Mouse (Mus musculus) hindbrain, embryonic 15.5 days (tissue): ENCODE data around the gene Ciao2a. TPM values are rescaled to one million over a fixed set of nuclear protein-coding genes. Genes with fewer than 3 reads are reported as not detected.
A peak's percentile ranks its signal among the peaks of the same experiment; 100 is the strongest.

Experiments
- ATAC-seq: fragments of 200-750 bp; cut with Nextera tagmentation; 2 replicates; pipeline ENCODE4 v1.8.0; 2017; ENCODE audit warnings: low read depth, moderate number of reproducible peaks, moderate TSS enrichment; ENCODE audit not compliant: low FRiP score
- H3K27ac ChIP-seq: fragments of 300-500 bp; sonication (generic); replicated peaks from 2 replicates; pipeline ENCODE4 v1.5.1; 2015; ENCODE audit warnings: mild to moderate bottlenecking, inconsistent platforms
- H3K27me3 ChIP-seq: fragments of 300-500 bp; sonication (generic); 2 replicates; pipeline ENCODE4 v1.6.1; 2015; ENCODE audit warnings: control low read depth, inconsistent platforms
- H3K36me3 ChIP-seq: fragments of 300-500 bp; sonication (generic); 2 replicates; pipeline ENCODE4 v1.6.1; 2015; ENCODE audit warnings: control low read depth, inconsistent platforms
- H3K4me1 ChIP-seq: fragments of 300-500 bp; sonication (generic); replicated peaks from 2 replicates; pipeline ENCODE4 v1.6.1; 2015; ENCODE audit warnings: control low read depth, inconsistent platforms
- H3K4me2 ChIP-seq: fragments of 300-500 bp; sonication (generic); 2 replicates; pipeline ENCODE4 v1.6.1; 2015; ENCODE audit warnings: moderate library complexity, mild to moderate bottlenecking, inconsistent platforms
- H3K4me3 ChIP-seq: fragments of 300-500 bp; sonication (generic); 2 replicates; pipeline ENCODE4 v1.5.1; 2015; ENCODE audit warnings: mild to moderate bottlenecking, inconsistent platforms
- H3K9ac ChIP-seq: fragments of 300-500 bp; sonication (generic); 2 replicates; pipeline ENCODE4 v1.6.1; 2015; ENCODE audit warnings: inconsistent platforms
- H3K9me3 ChIP-seq: fragments of 300-500 bp; sonication (generic); 2 replicates; pipeline ENCODE4 v1.6.1; 2016; ENCODE audit warnings: control low read depth, inconsistent platforms
- WGBS: fragments of 180-500 bp; shearing (Covaris S2); methylation state at CpG from one replicate; pipeline ENCODE4 v1.1.7; 2015; 5-methylcytosine and 5-hydroxymethylcytosine counted together
- polyA plus RNA-seq: library from polyadenylated mRNA; unstranded; fragments of >200 nt; fragmentation: Nextera tagmentation; extraction: Ambion mirVana; gene quantifications from 2 replicates; pipeline ENCODE4 v1.2.1, GENCODE M21; 2015

The Ciao2a gene
- polyA plus RNA-seq, 1 experiment from 2014 or later: 68.5 TPM

- Histone ChIP-seq H3K9ac (no peak overlapping the region), H3K27ac (no peak overlapping the region), H3K4me1 (no peaks in the 10 kb centered on the region), H3K4me3 (no peak overlapping the region), H3K27me3 (no peaks in the 10 kb centered on the region), H3K4me2 (no peak overlapping the region), H3K36me3 (peaks cover 74% of the 10 kb centered on the region), H3K9me3 (no peaks in the 10 kb centered on the region)
- WGBS: 80% methylated on average over 8 of the region's 8 CpGs
- ATAC-seq: 0 out of 2 replicates have a peak, but pooled peaks have one; percentile 34
These were observed 24.8 kb upstream of the Ciao2a start for GRCm38 (mm10) chr9:66101577-66101976.

DNA sequence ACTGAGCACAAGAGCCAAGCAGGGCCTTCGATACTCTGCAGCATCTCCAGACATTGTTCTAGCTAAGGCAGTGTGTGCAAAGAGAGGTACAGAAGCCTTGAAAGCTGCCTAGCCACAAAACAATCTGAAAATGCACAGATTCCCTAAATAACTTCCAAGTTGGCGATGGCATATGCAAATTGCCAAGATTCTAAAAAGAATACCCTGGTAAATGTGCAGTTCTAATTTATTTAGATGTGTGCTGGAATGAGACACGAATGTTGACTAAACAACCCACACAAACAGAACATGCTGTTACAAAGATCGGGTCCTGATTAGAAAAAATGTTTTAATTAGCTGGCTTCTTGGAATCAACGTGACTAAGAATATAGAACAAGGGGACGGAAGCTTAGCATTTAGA lies 23.7 kb upstream of the Ciao2a start:
- no peak overlapping the region for H3K9ac ChIP-seq
- no peaks in the 10 kb centered on the region for H3K9me3 ChIP-seq
- H3K4me1 ChIP-seq: no peaks in the 10 kb centered on the region
- 89% methylated on average over 6 of the region's 6 CpGs for WGBS
- no peak for ATAC-seq
- no peak overlapping the region for H3K27ac ChIP-seq
- H3K27me3 ChIP-seq: no peaks in the 10 kb centered on the region
- no peak overlapping the region for H3K4me3 ChIP-seq
- H3K36me3 ChIP-seq: peaks cover 67% of the 10 kb centered on the region
- H3K4me2 ChIP-seq: no peak overlapping the region

- H3K36me3 ChIP-seq: peaks cover 76% of the 10 kb centered on the region
- no peak overlapping the region for H3K9ac ChIP-seq
- H3K4me3 ChIP-seq: no peak overlapping the region
- no peaks in the 10 kb centered on the region for H3K9me3 ChIP-seq
- ATAC-seq: no peak
- H3K4me1 ChIP-seq: no peaks in the 10 kb centered on the region
- no peak overlapping the region for H3K27ac ChIP-seq
- H3K27me3 ChIP-seq: no peaks in the 10 kb centered on the region
- WGBS: 96% methylated on average over 4 of the region's 4 CpGs
- no peak overlapping the region for H3K4me2 ChIP-seq
These were observed 21.8 kb upstream of the Ciao2a start for GRCm38 (mm10) chr9:66104601-66105000.

DNA sequence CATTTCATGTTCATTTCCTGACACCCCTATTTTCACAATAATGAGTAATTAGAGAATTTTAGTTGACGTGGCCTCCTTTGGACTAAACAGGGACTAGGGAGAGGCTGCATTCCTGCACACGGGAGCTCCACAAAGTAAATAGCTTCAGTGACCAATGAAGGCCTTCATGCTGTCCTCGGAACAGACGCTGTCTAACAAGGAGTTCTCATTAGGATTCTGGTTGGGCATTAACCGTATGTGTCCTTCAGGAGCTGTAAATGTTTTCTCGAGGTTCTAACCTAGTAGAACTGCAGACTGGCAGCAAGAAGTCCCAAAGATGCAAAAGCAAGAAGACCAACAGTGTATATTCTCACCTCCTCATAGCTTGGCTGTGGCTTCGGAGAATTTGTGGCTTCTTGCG lies 21.2 kb upstream of the Ciao2a start:
- H3K27ac ChIP-seq: no peak overlapping the region
- whole genome bisulfite sequencing: 87% methylated on average over 8 of the region's 8 CpGs

GRCm38 (mm10) chr9:66109574-66109973 lies 16.8 kb upstream of the Ciao2a start:
- 94% methylated on average over 1 of the region's 1 CpGs for WGBS
- no peak for ATAC-seq
- no peak overlapping the region for H3K4me2 ChIP-seq
- no peaks in the 10 kb centered on the region for H3K4me1 ChIP-seq
- no peak overlapping the region for H3K27ac ChIP-seq
- H3K9ac ChIP-seq: no peak overlapping the region
- H3K4me3 ChIP-seq: no peak overlapping the region
- H3K27me3 ChIP-seq: no peaks in the 10 kb centered on the region
- peaks cover 45% of the 10 kb centered on the region for H3K36me3 ChIP-seq
- H3K9me3 ChIP-seq: no peaks in the 10 kb centered on the region

More for the DNA sequence above, 21.2 kb upstream of the Ciao2a start:
- Histone ChIP-seq H3K36me3 (peaks cover 74% of the 10 kb centered on the region), H3K9me3 (no peaks in the 10 kb centered on the region), H3K27me3 (no peaks in the 10 kb centered on the region), H3K9ac (no peak overlapping the region), H3K4me3 (no peak overlapping the region), H3K4me1 (no peaks in the 10 kb centered on the region), H3K4me2 (no peak overlapping the region)
- no peak for ATAC-seq

- no peak for ATAC-seq
- WGBS: 57% methylated on average over 8 of the region's 8 CpGs
- Histone ChIP-seq H3K36me3 (peaks cover 40% of the 10 kb centered on the region), H3K27me3 (no peaks in the 10 kb centered on the region), H3K9me3 (no peaks in the 10 kb centered on the region), H3K4me2 (no peak overlapping the region), H3K4me1 (no peaks in the 10 kb centered on the region), H3K9ac (no peak overlapping the region), H3K27ac (no peak overlapping the region), H3K4me3 (no peak overlapping the region)
These were observed 16.3 kb upstream of the Ciao2a start for GRCm38 (mm10) chr9:66110126-66110525.

DNA sequence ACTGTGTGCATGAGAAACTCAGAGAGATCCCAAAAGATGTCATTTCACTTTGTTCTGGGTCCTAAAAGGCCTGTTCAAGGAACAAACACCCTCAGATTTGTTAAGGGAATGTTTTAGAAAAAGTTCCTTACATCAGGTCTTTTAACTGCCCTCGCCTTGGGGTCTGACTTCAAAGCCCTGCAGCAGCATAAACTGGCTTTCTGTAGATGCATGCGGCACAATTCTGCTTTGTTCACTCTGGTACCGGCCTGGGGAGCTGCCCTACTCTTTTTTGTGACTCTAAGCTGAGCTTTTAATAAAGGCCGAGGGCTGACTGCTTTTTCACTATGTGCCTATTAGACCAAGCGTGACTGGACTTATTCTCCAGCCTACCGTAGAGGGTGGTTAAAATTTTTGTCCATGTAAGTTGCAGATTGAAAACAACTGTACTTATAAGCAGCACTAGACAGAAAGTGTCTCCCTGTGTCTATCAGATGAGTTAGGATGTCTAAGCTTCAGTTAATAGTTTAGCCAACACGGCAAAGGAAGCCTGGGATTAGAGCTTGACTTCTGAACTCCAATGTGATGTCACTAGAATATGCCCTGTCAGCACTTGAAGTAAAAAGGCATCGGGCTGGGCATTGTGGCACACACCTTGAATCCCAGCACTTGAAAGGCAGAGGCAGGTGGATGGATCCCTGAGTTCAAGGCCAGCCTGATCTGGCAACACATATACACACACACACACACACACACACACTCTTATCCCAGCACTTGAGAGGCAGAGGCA lies 15.6 kb upstream of the Ciao2a start:
- Histone ChIP-seq H3K4me2 (no peak overlapping the region), H3K27me3 (no peaks in the 10 kb centered on the region), H3K4me1 (no peaks in the 10 kb centered on the region), H3K9me3 (no peaks in the 10 kb centered on the region), H3K36me3 (peaks cover 33% of the 10 kb centered on the region), H3K4me3 (no peak overlapping the region), H3K27ac (no peak overlapping the region), H3K9ac (no peak overlapping the region)
- ATAC-seq: no peak
- WGBS: 27% methylated on average over 8 of the region's 8 CpGs

DNA sequence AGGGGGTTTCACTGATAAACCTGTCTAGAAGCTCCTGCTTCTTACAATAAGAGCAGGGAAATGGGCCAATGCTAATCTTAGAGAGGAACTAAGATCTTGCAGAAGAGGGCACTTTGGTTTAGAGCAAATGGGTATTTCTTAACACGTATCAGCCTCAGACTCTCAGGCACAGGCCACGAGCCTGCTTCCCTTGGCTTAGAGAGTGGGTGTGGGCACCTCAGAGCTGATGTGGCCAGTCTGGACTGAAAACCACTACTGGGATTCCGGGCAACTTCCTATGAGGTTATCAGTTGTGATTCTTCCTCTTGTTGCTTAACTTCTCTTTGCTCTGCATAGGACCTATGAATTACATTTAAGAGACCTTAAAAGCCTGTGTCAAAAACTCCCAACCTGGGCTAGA lies 12.1 kb upstream of the Ciao2a start:
- no peak overlapping the region for H3K4me3 ChIP-seq
- no peak overlapping the region for H3K4me2 ChIP-seq
- no peak for ATAC-seq
- H3K9ac ChIP-seq: no peak overlapping the region
- peaks cover 6% of the 10 kb centered on the region for H3K36me3 ChIP-seq
- H3K4me1 ChIP-seq: peaks cover 7% of the 10 kb centered on the region
- H3K27me3 ChIP-seq: no peaks in the 10 kb centered on the region
- 96% methylated on average over 3 of the region's 3 CpGs for WGBS
- no peak overlapping the region for H3K27ac ChIP-seq
- no peaks in the 10 kb centered on the region for H3K9me3 ChIP-seq

DNA sequence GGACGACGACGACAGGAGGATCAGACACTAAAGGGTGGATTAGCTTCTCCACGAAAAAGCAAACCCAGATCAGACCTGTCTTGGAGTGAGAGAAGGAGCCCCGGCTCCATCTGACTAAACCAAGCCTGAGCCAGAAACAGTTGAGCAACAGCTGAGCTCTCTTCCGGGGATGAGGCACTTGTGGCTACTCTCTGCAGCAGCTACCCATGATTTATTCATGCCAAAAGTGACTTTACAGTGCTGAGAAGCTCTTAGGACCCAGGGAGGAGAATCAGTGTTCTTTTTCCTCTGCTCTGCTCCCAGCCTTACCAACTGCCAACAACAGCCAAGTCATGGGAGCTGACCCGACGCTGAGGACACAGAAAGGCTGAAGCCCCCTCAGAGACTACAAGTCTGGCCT lies 9.5 kb upstream of the Ciao2a start:
- Histone ChIP-seq H3K4me3 (no peak overlapping the region), H3K4me2 (no peak overlapping the region), H3K36me3 (0 out of 2 replicates have a peak, but pooled peaks cover 5% of the 10 kb centered on the region), H3K9ac (no peak overlapping the region), H3K27ac (no peak overlapping the region), H3K27me3 (no peaks in the 10 kb centered on the region), H3K4me1 (peaks cover 22% of the 10 kb centered on the region), H3K9me3 (no peaks in the 10 kb centered on the region)
- ATAC-seq: no peak
- WGBS: 60% methylated on average over 8 of the region's 8 CpGs

GRCm38 (mm10) chr9:66119498-66119897 lies 6.9 kb upstream of the Ciao2a start:
- Histone ChIP-seq H3K4me2 (no peak overlapping the region), H3K4me3 (no peak overlapping the region), H3K27me3 (no peaks in the 10 kb centered on the region), H3K36me3 (no peaks in the 10 kb centered on the region), H3K4me1 (peaks cover 34% of the 10 kb centered on the region), H3K9ac (no peak overlapping the region), H3K27ac (no peak overlapping the region), H3K9me3 (no peaks in the 10 kb centered on the region)
- WGBS: 93% methylated on average over 2 of the region's 2 CpGs
- no peak for ATAC-seq

DNA sequence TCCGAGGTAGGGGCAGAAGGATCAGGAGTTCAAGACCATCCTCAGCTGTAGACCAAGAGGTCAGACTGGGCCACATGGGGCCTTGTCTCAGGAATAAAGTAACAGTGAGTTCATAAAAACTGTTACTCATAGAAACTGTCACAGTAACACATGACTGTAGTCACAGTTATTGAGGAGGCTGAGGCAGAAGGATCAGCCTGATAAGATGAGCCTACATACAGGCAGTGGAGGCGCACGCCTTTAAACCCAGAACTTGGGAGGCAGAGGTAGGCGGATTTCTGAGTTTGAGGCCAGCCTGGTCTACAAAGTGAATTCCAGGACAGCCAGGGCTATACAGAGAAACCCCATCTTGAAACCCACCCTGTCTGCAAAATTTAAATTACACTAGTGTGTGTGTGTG lies 6.3 kb upstream of the Ciao2a start:
- ATAC-seq: no peak
- H3K4me1 ChIP-seq: peaks cover 36% of the 10 kb centered on the region
- no peaks in the 10 kb centered on the region for H3K36me3 ChIP-seq
- H3K4me3 ChIP-seq: no peak overlapping the region
- H3K27ac ChIP-seq: no peak overlapping the region
- H3K27me3 ChIP-seq: no peaks in the 10 kb centered on the region
- 95% methylated on average over 4 of the region's 4 CpGs for WGBS
- no peaks in the 10 kb centered on the region for H3K9me3 ChIP-seq
- no peak overlapping the region for H3K9ac ChIP-seq
- no peak overlapping the region for H3K4me2 ChIP-seq

- no peak for ATAC-seq
- WGBS: 58% methylated on average over 3 of the region's 3 CpGs
- 0 out of 2 replicates have a peak overlapping the region, but pooled peaks have one; percentile 38 for H3K27ac ChIP-seq
These were observed 5.5 kb upstream of the Ciao2a start for GRCm38 (mm10) chr9:66120945-66121344.

GRCm38 (mm10) chr9:66121421-66121820 lies 5.0 kb upstream of the Ciao2a start:
- Histone ChIP-seq H3K27ac (no peak overlapping the region), H3K4me3 (no peak overlapping the region), H3K4me1 (peaks cover 49% of the 10 kb centered on the region), H3K36me3 (no peaks in the 10 kb centered on the region), H3K27me3 (no peaks in the 10 kb centered on the region), H3K9me3 (no peaks in the 10 kb centered on the region), H3K4me2 (no peak overlapping the region), H3K9ac (no peak overlapping the region)
- no peak for ATAC-seq

More at GRCm38 (mm10) chr9:66120945-66121344, 5.5 kb upstream of the Ciao2a start:
- Histone ChIP-seq H3K4me1 (peaks cover 45% of the 10 kb centered on the region), H3K4me3 (no peak overlapping the region), H3K9ac (no peak overlapping the region), H3K4me2 (no peak overlapping the region), H3K36me3 (no peaks in the 10 kb centered on the region), H3K27me3 (no peaks in the 10 kb centered on the region), H3K9me3 (no peaks in the 10 kb centered on the region)
